Mouse (Mus musculus): ENCODE measurements around the gene Ifnl3. TPM values are rescaled to one million over a fixed set of nuclear protein-coding genes. Genes with fewer than 3 reads are reported as not detected.

The Ifnl3 gene
- polyA plus RNA-seq, 1 experiment: not detected

DNA sequence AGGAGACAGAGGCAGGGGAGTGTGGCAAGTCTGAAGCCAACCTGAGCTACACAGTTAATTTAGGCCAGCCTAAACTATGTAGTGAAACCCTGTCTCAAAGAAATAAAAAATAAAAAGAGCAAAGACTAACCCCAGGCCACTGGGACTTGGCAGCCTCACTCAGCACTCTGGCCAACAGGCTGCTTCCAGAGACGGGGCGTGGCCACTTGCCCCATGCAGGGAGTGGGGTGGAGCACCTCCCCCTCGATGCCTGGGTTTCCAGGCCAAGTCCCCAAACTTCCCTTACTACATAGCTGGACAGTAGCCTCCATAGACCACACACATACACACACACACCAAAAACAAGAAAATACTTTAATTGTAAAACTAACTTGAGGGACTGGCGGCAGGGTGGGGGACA, 35.9 kb downstream of the Ifnl3 start:
- WGBS: 21% methylated on average over 4 of the region's 4 CpGs
- H3K4me3 ChIP-seq (ENCODE audit: insufficient read depth, low read depth, low read length): no peak overlapping the region
- no peaks in the 10 kb centered on the region for H3K4me1 ChIP-seq (ENCODE audit: control insufficient read depth, insufficient read depth, low read length)
- H3K27ac ChIP-seq (ENCODE audit: insufficient read depth, low read depth, low read length): peak overlapping the region; percentile 24; the same call in 1 of the 2 replicates
- DNase-seq: peak; percentile 90
- no peak for TF ChIP-seq POLR2A (IDR thresholded peaks at IDR 0.05; ENCODE audit: low read depth, low read length)
- no peak for TF ChIP-seq CTCF (conservative IDR thresholded peaks at IDR 0.05; ENCODE audit: insufficient read depth, insufficient read length, low read depth, low read length)
- no peaks in the 10 kb centered on the region for H3K27me3 ChIP-seq (replicated peaks; ENCODE audit: control insufficient read depth, insufficient read depth, low read length)
- H3K36me3 ChIP-seq (ENCODE audit: control insufficient read depth, insufficient read depth, low read length): no peaks in the 10 kb centered on the region; the same call in 1 of the 2 replicates

DNA sequence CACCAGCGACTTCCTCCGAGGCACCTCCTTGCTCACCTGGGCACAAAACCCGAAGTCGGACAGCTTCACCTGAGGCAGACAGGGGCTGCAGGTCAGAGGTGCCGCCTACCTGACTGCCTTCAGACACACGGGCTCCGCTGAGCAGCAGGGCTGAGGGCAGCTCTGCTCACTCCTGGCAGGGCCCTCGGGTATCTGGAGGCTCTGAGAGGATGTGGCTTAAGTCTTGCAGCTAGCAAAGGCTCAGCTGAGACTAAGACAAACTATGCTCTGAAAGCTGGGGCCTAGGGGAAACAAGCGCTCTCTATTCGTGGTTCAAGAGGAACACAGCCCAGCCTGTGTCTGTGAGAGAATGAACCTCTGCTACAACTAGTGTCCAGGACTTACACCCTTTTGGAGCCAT, 38.2 kb downstream of the Ifnl3 start:
- no peak for DNase-seq
- WGBS: 89% methylated on average over 10 of the region's 10 CpGs
- TF ChIP-seq CTCF (conservative IDR thresholded peaks at IDR 0.05; ENCODE audit: insufficient read depth, insufficient read length, low read depth, low read length) (no peak), POLR2A (IDR thresholded peaks at IDR 0.05; ENCODE audit: low read depth, low read length) (no peak)
- Histone ChIP-seq H3K4me3 (ENCODE audit: insufficient read depth, low read depth, low read length) (no peak overlapping the region), H3K36me3 (ENCODE audit: control insufficient read depth, insufficient read depth, low read length) (no peaks in the 10 kb centered on the region; the same call in 1 of the 2 replicates), H3K4me1 (ENCODE audit: control insufficient read depth, insufficient read depth, low read length) (no peaks in the 10 kb centered on the region), H3K27ac (ENCODE audit: insufficient read depth, low read depth, low read length) (no peak overlapping the region), H3K27me3 (replicated peaks; ENCODE audit: control insufficient read depth, insufficient read depth, low read length) (no peaks in the 10 kb centered on the region)

DNA sequence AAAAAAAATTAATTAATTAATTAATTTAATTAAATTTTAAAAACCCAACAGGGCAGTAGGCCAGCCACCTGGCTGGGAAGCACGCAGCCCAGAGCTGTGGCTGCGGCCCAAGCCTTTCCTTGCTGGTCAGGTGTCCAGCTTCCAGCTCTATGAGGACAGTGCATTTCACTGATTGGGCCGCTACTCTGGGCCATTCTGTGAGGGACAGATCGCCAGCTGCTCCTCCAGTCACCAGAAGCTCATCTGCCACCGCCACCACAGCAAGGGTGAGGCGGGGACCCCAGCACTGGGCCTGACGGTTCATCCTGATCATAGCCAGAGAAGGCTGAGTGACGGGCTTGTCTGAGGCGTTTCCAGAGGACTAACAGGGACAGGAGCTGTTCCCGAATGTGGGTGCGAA, 39.3 kb downstream of the Ifnl3 start:
- no peaks in the 10 kb centered on the region for H3K4me1 ChIP-seq (ENCODE audit: control insufficient read depth, insufficient read depth, low read length)

DNA sequence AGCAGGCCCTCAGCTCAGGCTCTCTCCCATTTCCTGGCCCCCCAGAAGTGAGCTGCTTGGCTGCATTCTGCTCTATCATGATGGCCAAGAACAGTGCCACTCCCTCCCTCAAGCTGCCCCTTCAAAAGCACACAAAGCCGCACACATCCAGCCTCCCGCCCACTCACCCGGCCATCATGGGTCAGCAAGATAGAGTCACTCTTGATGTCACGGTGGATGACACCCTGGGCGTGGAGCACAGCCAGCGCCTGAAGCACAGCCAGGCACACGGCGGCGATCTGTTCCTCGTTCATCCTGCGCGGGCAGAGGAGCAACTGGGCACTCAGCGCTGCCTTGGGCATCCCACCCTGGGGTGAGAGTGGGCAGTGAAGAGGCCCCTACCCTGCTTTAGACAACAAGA, 39.7 kb downstream of the Ifnl3 start:
- H3K36me3 ChIP-seq (ENCODE audit: control insufficient read depth, insufficient read depth, low read length): no peaks in the 10 kb centered on the region; the same call in 1 of the 2 replicates

More for the DNA sequence above, 39.3 kb downstream of the Ifnl3 start:
- H3K27ac ChIP-seq (ENCODE audit: insufficient read depth, low read depth, low read length): no peak overlapping the region
- no peaks in the 10 kb centered on the region; the same call in 1 of the 2 replicates for H3K36me3 ChIP-seq (ENCODE audit: control insufficient read depth, insufficient read depth, low read length)
- no peak for DNase-seq
- H3K4me3 ChIP-seq (ENCODE audit: insufficient read depth, low read depth, low read length): no peak overlapping the region
- H3K27me3 ChIP-seq (replicated peaks; ENCODE audit: control insufficient read depth, insufficient read depth, low read length): no peaks in the 10 kb centered on the region
- WGBS: 83% methylated on average over 11 of the region's 11 CpGs
- no peak for TF ChIP-seq POLR2A (IDR thresholded peaks at IDR 0.05; ENCODE audit: low read depth, low read length)

DNA sequence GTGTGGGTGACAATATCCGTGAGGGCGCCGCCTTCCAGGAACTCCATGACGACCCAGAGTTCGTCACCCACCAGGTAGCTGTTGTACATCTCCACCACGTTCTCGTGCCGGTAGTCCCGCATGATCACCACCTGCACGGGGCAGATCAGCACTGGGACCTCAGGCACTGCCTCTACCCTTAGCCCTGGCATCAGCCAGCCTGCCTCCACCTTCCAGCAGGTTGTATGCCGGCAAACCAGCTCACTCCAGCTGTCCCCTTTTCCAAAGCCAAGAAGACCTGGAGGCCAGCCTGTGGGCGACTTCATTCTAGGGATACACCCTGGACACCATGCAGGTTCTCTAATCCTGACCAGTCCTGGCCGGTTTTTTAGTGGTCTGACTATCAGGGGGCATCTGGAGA, 40.3 kb downstream of the Ifnl3 start:
- no peak for DNase-seq
- Histone ChIP-seq H3K27ac (ENCODE audit: insufficient read depth, low read depth, low read length) (no peak overlapping the region), H3K4me3 (ENCODE audit: insufficient read depth, low read depth, low read length) (no peak overlapping the region), H3K4me1 (ENCODE audit: control insufficient read depth, insufficient read depth, low read length) (no peaks in the 10 kb centered on the region), H3K27me3 (replicated peaks; ENCODE audit: control insufficient read depth, insufficient read depth, low read length) (no peaks in the 10 kb centered on the region), H3K36me3 (ENCODE audit: control insufficient read depth, insufficient read depth, low read length) (no peaks in the 10 kb centered on the region; the same call in 1 of the 2 replicates)
- TF ChIP-seq POLR2A (IDR thresholded peaks at IDR 0.05; ENCODE audit: low read depth, low read length): no peak
- no peak for TF ChIP-seq CTCF (conservative IDR thresholded peaks at IDR 0.05; ENCODE audit: insufficient read depth, insufficient read length, low read depth, low read length)
- WGBS: 89% methylated on average over 13 of the region's 13 CpGs

More for the DNA sequence above, 39.7 kb downstream of the Ifnl3 start:
- no peaks in the 10 kb centered on the region for H3K27me3 ChIP-seq (replicated peaks; ENCODE audit: control insufficient read depth, insufficient read depth, low read length)
- H3K4me1 ChIP-seq (ENCODE audit: control insufficient read depth, insufficient read depth, low read length): no peaks in the 10 kb centered on the region
- H3K4me3 ChIP-seq (ENCODE audit: insufficient read depth, low read depth, low read length): no peak overlapping the region
- no peak for DNase-seq
- no peak overlapping the region for H3K27ac ChIP-seq (ENCODE audit: insufficient read depth, low read depth, low read length)
- TF ChIP-seq CTCF (conservative IDR thresholded peaks at IDR 0.05; ENCODE audit: insufficient read depth, insufficient read length, low read depth, low read length) (no peak), POLR2A (IDR thresholded peaks at IDR 0.05; ENCODE audit: low read depth, low read length) (no peak)
- 82% methylated on average over 13 of the region's 13 CpGs for WGBS

DNA sequence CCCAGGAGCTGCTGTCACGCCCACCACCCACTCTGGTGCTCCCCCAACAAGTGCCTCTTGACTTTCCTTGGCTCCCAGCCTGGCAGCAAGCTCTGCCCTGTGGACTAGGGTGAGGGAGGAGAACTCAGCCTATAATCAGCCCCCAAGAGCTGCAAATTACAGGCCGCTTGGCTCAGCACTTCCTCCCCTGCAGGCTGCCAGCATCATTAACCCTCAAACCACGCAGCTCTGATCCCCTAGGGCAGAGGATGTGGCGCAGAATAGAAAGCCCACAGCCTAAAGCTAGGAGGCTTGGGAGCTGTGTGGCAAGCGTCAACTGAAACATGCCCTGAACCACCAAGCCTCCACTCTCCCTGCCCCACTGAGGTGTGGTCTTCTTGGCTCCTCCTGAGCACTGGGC, 42.8 kb downstream of the Ifnl3 start:
- WGBS: 71% methylated on average over 5 of the region's 5 CpGs
- Histone ChIP-seq H3K4me1 (ENCODE audit: control insufficient read depth, insufficient read depth, low read length) (peaks cover 15% of the 10 kb centered on the region), H3K36me3 (ENCODE audit: control insufficient read depth, insufficient read depth, low read length) (no peaks in the 10 kb centered on the region), H3K27me3 (replicated peaks; ENCODE audit: control insufficient read depth, insufficient read depth, low read length) (no peaks in the 10 kb centered on the region), H3K27ac (ENCODE audit: insufficient read depth, low read depth, low read length) (no peak overlapping the region), H3K4me3 (ENCODE audit: insufficient read depth, low read depth, low read length) (no peak overlapping the region)
- TF ChIP-seq CTCF (conservative IDR thresholded peaks at IDR 0.05; ENCODE audit: insufficient read depth, insufficient read length, low read depth, low read length): no peak
- TF ChIP-seq POLR2A (IDR thresholded peaks at IDR 0.05; ENCODE audit: low read depth, low read length): no peak
- no peak for DNase-seq

DNA sequence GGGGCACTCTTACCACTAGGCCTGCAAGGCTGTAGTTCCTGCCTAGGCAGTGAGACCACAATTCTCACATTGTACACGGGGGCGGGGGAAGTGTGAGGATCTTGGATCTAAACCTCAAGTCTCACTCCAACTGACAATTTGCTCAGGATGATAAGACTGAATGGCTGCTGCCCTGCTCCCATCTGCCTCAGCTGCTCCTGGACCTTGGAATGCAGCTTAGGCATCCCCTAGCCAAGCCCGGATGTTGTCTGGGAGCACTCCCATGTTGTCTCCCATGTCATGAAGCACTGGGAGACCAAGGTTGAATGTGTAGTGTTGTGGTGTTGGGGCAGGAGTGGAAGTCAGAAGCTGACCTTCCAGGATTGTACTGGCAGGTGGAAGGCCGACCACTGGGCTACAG, 44.9 kb downstream of the Ifnl3 start:
- H3K27ac ChIP-seq (ENCODE audit: insufficient read depth, low read depth, low read length): no peak overlapping the region
- WGBS: 83% methylated on average over 4 of the region's 4 CpGs
- no peaks in the 10 kb centered on the region for H3K27me3 ChIP-seq (replicated peaks; ENCODE audit: control insufficient read depth, insufficient read depth, low read length)
- H3K4me1 ChIP-seq (ENCODE audit: control insufficient read depth, insufficient read depth, low read length): peaks cover 36% of the 10 kb centered on the region
- H3K36me3 ChIP-seq (ENCODE audit: control insufficient read depth, insufficient read depth, low read length): no peaks in the 10 kb centered on the region
- no peak for DNase-seq
- TF ChIP-seq CTCF (conservative IDR thresholded peaks at IDR 0.05; ENCODE audit: insufficient read depth, insufficient read length, low read depth, low read length): no peak
- TF ChIP-seq POLR2A (IDR thresholded peaks at IDR 0.05; ENCODE audit: low read depth, low read length): no peak
- H3K4me3 ChIP-seq (ENCODE audit: insufficient read depth, low read depth, low read length): no peak overlapping the region

DNA sequence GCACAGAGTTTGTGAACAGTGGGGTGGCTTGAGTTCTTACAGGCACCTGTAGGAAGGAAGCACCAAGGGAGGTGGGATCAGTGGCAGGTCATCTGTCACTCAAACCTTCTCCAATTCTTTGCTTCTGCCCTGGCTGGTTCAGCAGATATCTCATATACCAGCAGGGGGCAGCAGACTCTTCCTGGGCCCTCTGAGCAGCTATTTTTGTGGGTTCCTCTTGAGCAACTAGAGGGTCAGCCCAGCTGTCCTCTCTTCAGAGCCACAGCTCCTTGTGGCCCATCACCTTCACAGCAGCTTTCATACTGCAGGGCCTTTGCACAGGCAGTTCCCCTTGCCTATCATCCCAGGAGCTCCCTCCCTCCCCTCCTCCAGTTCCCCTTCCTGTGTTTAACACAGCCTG, 45.6 kb downstream of the Ifnl3 start:
- Histone ChIP-seq H3K36me3 (ENCODE audit: control insufficient read depth, insufficient read depth, low read length) (no peaks in the 10 kb centered on the region), H3K27me3 (replicated peaks; ENCODE audit: control insufficient read depth, insufficient read depth, low read length) (no peaks in the 10 kb centered on the region), H3K4me1 (ENCODE audit: control insufficient read depth, insufficient read depth, low read length) (peaks cover 44% of the 10 kb centered on the region), H3K4me3 (ENCODE audit: insufficient read depth, low read depth, low read length) (no peak overlapping the region), H3K27ac (ENCODE audit: insufficient read depth, low read depth, low read length) (peak overlapping the region; percentile 42; the same call in 1 of the 2 replicates)
- peak; percentile 76 for DNase-seq
- TF ChIP-seq POLR2A (IDR thresholded peaks at IDR 0.05; ENCODE audit: low read depth, low read length): no peak
- peak; percentile 75 for TF ChIP-seq CTCF (conservative IDR thresholded peaks at IDR 0.05; ENCODE audit: insufficient read depth, insufficient read length, low read depth, low read length)

Measured in kidney, adult 2 months (tissue).